Mouse (Mus musculus) ES-Bruce4 (cell line): ENCODE results near the gene Hist2h2ab. TPM values are rescaled to one million over a fixed set of nuclear protein-coding genes. Genes with fewer than 3 reads are reported as not detected.

ENCODE experiments used
- H3K27ac ChIP-seq: 2 replicates; pipeline ENCODE4 v1.5.1; 2012; ENCODE audit warnings: low read length, inconsistent platforms; ENCODE audit not compliant: insufficient read depth
- H3K27me3 ChIP-seq: 2 replicates; pipeline ENCODE4 v1.6.1; 2012; ENCODE audit warnings: mild to moderate bottlenecking, low read length, inconsistent platforms; ENCODE audit not compliant: control insufficient read depth, poor library complexity, insufficient read depth, severe bottlenecking
- H3K36me3 ChIP-seq: 2 replicates; pipeline ENCODE4 v1.6.1; 2012; ENCODE audit warnings: inconsistent platforms, mild to moderate bottlenecking, low read length, moderate library complexity; ENCODE audit not compliant: control insufficient read depth, poor library complexity, insufficient read depth, severe bottlenecking
- H3K4me1 ChIP-seq: one replicate; pipeline ENCODE4 v1.8.1; 2011; ENCODE audit warnings: low read length; ENCODE audit not compliant: control insufficient read depth, insufficient read depth
- H3K4me3 ChIP-seq: 2 replicates; pipeline ENCODE4 v1.5.1; 2011; ENCODE audit warnings: low read depth, mild to moderate bottlenecking, low read length
- H3K9ac ChIP-seq: 2 replicates; pipeline ENCODE4 v1.6.1; 2012; ENCODE audit warnings: low read depth, mild to moderate bottlenecking, inconsistent platforms; ENCODE audit not compliant: poor library complexity, severe bottlenecking
- H3K9me3 ChIP-seq: replicated peaks from 2 replicates; pipeline ENCODE4 v1.6.1; 2012; ENCODE audit warnings: mild to moderate bottlenecking, low read length, inconsistent platforms; ENCODE audit not compliant: control insufficient read depth, poor library complexity, insufficient read depth, severe bottlenecking
- CTCF ChIP-seq: IDR thresholded peaks from one replicate; pipeline ENCODE4 v1.8.1; 2011; ENCODE audit warnings: low read depth, low read length
- EP300 ChIP-seq: IDR thresholded peaks from 2 replicates; pipeline ENCODE4 v1.6.1; 2011; ENCODE audit warnings: low read depth, low read length; ENCODE audit not compliant: insufficient read depth
- POLR2A ChIP-seq: IDR thresholded peaks from one replicate; pipeline ENCODE4 v1.8.1; 2011; ENCODE audit warnings: low read length; ENCODE audit not compliant: insufficient read depth
- polyA plus RNA-seq: library from polyadenylated mRNA; stranded (reverse); fragments of >200 nt; gene quantifications from 2 replicates; pipeline ENCODE4 v1.2.4, GENCODE M21; 2011; ENCODE audit warnings: low read depth; ENCODE audit not compliant: missing spikeins, insufficient read depth, insufficient read length

Hist2h2ab gene
- not detected in 2 replicates for polyA plus RNA-seq

- no peak for TF ChIP-seq EP300
- no peak for TF ChIP-seq POLR2A
- TF ChIP-seq CTCF = no peak
- Histone ChIP-seq H3K36me3 (no peaks in the 10 kb centered on the region), H3K27ac (peak within 1 kb of the TSS; percentile 98), H3K27me3 (no peaks in the 10 kb centered on the region), H3K9me3 (no peaks in the 10 kb centered on the region), H3K4me3 (peak within 1 kb of the TSS; percentile 89), H3K4me1 (no peaks in the 10 kb centered on the region), H3K9ac (peak within 1 kb of the TSS; percentile 97)
Measured at GRCm38 (mm10) chr3:96219661-96220130, at the start of gene Hist2h2ab, which contains the start of gene Bola1. Hist2h2ab (plus strand) TSS chr3:96219865. Bola1 (minus strand) TSS chr3:96219709.

- Histone ChIP-seq H3K9ac (peak overlapping the region; percentile 62; the same call in 1 of the 2 replicates), H3K4me3 (no peak overlapping the region), H3K9me3 (no peaks in the 10 kb centered on the region), H3K36me3 (peaks cover 16% of the 10 kb centered on the region), H3K27ac (no peak overlapping the region), H3K4me1 (peaks cover 5% of the 10 kb centered on the region), H3K27me3 (no peaks in the 10 kb centered on the region)
- no peak for TF ChIP-seq EP300
- TF ChIP-seq CTCF = no peak
- TF ChIP-seq POLR2A = no peak
Measured at GRCm38 (mm10) chr3:96170276-96170675, 49.4 kb upstream of the Hist2h2ab start.

- Histone ChIP-seq H3K4me3 (no peak overlapping the region), H3K27ac (peak overlapping the region; percentile 85), H3K9me3 (no peaks in the 10 kb centered on the region), H3K4me1 (peaks cover 5% of the 10 kb centered on the region), H3K27me3 (no peaks in the 10 kb centered on the region), H3K9ac (peak overlapping the region; percentile 62), H3K36me3 (peaks cover 23% of the 10 kb centered on the region)
- TF ChIP-seq POLR2A (no peak), CTCF (no peak), EP300 (no peak)
Measured at GRCm38 (mm10) chr3:96170976-96171545, 48.6 kb upstream of the Hist2h2ab start.

- H3K36me3 ChIP-seq = peaks cover 29% of the 10 kb centered on the region
Measured at GRCm38 (mm10) chr3:96171583-96172196, 48.0 kb upstream of the Hist2h2ab start.

DNA sequence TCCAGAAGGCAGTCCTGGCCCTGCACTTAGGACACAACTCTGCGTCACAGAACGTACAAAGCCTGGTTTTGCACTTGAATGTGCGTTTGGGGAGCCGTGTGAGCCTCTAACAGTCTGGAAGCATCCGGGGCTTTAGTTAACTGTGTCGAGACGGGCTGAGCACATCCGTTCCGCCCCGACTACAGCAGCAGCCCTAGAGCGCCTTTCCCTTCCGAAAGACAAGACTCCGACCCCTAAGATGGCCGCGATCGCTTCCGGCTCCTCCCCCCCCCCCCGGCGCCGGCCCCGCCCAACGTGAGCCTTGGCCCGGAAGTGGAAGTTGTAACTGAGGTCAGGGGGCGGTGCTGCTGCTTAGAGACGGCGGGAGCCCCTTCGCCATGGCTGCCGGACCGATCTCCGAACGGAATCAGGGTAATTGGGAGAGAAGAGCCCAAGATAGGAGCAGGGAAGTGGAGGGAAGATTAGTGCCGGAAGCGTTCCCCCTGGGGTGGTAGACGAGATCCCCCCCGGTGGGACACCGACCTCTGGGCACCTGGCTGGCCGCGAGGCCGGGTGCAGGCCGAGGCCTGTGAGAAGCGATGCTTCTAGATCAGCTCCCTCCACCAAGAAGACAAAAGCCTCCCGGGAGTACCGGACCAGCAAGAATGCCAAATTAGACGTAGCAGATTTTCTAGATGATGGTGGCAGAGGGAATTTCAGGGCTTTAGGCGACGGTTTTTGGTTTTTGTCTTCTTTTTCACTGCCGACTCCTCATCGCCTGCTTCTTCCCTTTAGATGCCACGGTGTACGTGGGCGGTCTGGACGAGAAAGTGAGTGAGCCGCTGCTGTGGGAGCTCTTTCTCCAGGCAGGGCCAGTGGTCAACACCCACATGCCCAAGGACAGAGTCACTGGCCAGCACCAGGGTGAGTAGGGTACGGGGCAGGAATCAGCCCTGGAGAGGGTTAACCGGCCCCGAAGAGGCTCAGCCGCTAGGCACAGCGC is 47.2 kb upstream of the Hist2h2ab start, which contains the start of gene Sf3b4:
Sf3b4 (plus strand) TSS at position 136 of the 982 bp plus-strand sequence.
- Histone ChIP-seq H3K27ac (peak within 1 kb of the TSS; percentile 85), H3K9ac (peak within 1 kb of the TSS; percentile 62), H3K4me3 (peak within 1 kb of the TSS; percentile 93), H3K27me3 (no peaks in the 10 kb centered on the region), H3K36me3 (peaks cover 30% of the 10 kb centered on the region), H3K9me3 (no peaks in the 10 kb centered on the region), H3K4me1 (peaks cover 5% of the 10 kb centered on the region)
- TF ChIP-seq EP300 = 0 out of 2 replicates have a peak, but pooled peaks have one; percentile 22
- peak; percentile 68 for TF ChIP-seq POLR2A
- no peak for TF ChIP-seq CTCF

More at GRCm38 (mm10) chr3:96171583-96172196, 48.0 kb upstream of the Hist2h2ab start:
- Histone ChIP-seq H3K9ac (peak overlapping the region; percentile 62), H3K4me3 (peak overlapping the region; percentile 93), H3K9me3 (no peaks in the 10 kb centered on the region), H3K27ac (peak overlapping the region; percentile 85), H3K27me3 (no peaks in the 10 kb centered on the region), H3K4me1 (peaks cover 5% of the 10 kb centered on the region)
- TF ChIP-seq CTCF = no peak
- TF ChIP-seq EP300 = no peak
- TF ChIP-seq POLR2A = no peak
